Mouse (Mus musculus): Measurements from ENCODE around the gene Zfp341.
A peak's percentile ranks its signal among the peaks of the same experiment; 100 is the strongest.

Zfp341 gene

DNA sequence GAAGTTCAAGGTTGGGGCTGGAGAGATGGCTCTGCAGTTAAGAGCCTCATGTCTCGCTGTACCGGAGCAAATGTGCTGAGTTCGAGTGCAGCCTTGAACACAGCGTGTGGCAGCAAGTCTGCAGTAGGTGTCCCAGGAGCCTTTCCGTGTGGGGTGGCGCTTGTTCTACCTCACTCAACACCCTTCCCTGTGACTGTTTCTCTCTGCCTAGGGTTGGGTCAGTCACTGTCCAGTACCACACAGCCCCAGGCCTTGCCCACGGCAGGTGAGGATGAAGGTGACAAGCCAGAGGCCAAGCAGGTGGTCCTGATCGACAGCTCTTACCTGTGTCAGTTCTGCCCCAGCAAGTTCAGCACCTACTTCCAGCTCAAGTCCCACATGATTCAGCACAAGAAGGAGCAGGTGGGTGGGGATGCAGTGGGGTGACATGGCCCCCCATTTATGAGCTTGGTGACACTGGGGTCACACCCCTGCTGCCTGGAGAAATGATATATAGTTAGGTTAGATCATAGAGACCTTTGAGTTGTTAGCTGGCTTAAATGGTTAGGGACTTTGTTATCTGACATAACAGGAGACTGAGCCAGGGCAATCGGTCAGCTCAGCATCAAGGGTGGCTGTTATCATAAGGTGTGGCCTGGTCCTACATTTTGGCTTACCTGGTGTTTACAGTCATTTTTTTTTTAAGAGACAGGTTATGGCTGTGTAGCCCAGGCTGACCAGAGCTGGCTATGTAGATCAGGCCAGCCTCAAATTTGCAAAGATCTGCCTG lies 21.0 kb downstream of the Zfp341 start:
- no peak for DNase-seq (ENCODE audit: low spot score)

GRCm38 (mm10) chr2:154635826-154636225 lies 22.7 kb downstream of the Zfp341 start:
- no peak for DNase-seq (ENCODE audit: low spot score)

GRCm38 (mm10) chr2:154638521-154638920 lies 25.4 kb downstream of the Zfp341 start:
- DNase-seq (ENCODE audit: low spot score): no peak

- DNase-seq (ENCODE audit: low spot score): no peak
These were observed 26.0 kb downstream of the Zfp341 start for GRCm38 (mm10) chr2:154639115-154639514.

- no peak for DNase-seq (ENCODE audit: low spot score)
These were observed 28.1 kb downstream of the Zfp341 start for GRCm38 (mm10) chr2:154641176-154641575.

DNA sequence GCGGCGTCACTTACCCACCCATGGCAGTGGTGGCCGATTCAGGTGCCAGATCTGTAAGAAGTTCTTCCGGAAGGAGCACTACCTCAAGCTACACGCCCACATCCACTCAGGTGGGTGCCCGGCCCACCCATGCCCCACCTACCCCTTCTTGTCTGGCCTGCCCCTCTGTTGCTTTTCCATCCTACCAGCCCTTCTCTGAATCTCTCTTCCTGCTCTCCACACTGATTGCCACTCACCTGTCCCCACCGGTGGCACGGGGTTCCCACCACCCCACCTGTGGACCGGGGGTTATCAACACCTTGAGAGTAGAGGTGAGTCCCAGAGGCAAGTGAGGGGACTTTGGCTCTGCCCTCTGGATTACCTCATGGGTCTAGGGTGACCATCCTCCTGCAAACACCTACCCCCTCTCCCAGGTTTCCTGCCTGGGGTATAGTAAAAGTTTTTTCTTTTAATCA lies 28.9 kb downstream of the Zfp341 start:
- no peak for DNase-seq (ENCODE audit: low spot score)

GRCm38 (mm10) chr2:154642712-154643385 lies 29.8 kb downstream of the Zfp341 start:
- DNase-seq (ENCODE audit: low spot score): no peak

DNA sequence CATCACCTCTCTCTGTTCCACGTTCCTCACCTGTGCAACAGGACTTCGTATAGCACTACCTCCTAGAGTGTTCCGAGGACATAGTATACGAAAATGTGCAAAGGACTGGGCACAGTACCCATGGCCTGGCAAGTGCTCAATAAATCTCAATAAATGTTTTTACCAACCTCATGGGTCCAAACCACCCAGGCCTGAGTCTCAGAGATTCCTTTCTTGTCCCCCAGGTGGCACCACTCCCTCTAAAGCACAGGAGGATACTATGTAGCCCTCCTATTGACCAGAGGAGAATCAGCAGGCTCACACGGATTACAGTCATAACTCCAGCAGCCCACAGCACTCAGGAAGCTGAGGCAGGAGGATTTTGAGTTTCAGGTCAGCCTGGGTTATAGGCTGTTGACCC lies 33.5 kb downstream of the Zfp341 start:
- DNase-seq (ENCODE audit: low spot score): peak; percentile 26

DNA sequence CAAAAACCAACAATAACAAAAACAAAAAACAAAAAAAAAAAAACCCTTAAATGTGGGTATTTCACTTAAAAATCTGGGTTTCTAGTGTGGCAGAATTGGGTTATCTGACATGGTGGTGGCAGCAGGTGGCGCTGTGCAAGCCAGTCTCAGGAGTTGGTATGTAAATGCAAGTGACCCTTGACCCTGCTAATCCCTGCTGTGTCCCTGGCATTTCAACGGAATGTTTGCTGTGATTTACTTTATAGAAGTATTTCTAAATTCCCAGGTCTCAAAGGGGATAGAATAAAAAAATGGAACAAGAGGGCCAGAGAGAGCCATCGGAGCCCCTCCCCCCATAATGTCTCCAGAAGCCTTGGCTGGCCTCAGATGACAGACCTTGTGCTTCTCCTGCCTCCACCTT lies 35.0 kb downstream of the Zfp341 start:
- no peak for DNase-seq (ENCODE audit: low spot score)

- DNase-seq (ENCODE audit: low spot score): no peak
These were observed 37.3 kb downstream of the Zfp341 start for GRCm38 (mm10) chr2:154650404-154650803.

DNA sequence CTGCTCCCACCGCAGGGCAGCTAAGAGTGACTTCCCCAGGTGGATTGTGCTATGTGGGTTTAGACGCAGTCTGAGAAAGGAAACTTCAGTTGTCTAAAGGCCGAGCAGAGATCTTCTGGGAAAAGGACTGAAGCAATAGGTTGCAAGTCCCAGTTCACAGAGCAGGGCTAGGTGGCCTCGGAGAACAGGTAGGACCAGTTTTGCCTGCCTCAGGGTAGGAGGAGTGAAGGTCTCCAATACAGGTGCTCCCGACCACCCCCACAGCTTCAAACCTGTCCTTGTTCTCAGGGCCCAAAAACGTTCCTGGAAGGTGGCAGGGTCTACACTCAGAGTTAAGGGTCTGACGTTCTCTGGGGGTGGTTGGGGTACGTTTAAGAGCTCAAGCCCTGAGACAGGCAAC lies 38.3 kb downstream of the Zfp341 start, which contains the start of gene Chmp4b:
Gene Chmp4b, plus strand, starts transcription at position 343 of the 400 bp plus-strand sequence.
- no peak for DNase-seq (ENCODE audit: low spot score)

DNA sequence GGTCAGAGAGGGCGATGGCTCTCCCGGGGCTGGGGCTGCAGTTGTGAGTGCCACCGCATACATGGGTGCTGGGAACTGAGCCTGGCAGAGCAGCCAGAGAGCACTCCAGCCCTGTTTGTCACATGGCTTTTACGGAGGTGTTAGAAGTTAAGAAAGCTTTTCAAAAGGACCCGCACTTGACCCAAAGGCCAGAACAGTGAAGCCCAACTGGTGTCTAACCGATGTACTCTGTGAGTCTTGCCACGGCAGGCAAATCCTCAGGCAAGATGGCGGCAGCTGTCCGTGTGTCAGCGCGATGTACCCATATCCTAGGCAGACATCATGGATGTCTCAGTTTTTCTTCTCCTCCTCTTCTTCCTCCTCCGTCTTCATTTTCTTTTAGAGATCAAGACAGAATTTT lies 41.9 kb downstream of the Zfp341 start:
- no peak for DNase-seq (ENCODE audit: low spot score)

DNA sequence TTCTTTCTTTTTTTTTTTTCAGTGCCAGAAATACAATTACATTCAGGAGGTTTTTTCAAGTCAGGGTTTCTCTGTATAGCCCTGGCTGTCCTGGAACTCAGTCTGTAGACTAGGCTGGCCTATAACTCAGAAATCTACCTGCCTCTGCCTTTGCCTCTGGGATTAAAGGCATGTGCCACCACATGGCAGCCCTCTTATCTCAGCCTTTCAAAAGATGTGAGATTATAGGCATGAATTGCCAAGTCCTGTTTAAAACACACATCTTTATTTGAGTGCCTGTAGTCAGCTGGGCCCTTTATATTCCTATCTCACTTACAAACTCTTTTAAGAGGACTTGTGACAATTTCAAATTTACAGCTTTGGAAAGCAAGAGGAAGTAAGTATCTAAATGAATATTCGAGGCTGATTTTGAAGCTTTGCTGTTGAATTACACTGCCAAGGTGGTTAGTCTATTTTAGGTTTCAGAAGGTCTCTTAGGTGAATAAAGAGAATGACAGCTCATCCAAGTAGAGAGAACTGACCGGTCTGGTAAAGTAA lies 42.8 kb downstream of the Zfp341 start:
- no peak for DNase-seq (ENCODE audit: low spot score)

GRCm38 (mm10) chr2:154656710-154657485 lies 43.8 kb downstream of the Zfp341 start:
- DNase-seq (ENCODE audit: low spot score): peak; percentile 97

DNA sequence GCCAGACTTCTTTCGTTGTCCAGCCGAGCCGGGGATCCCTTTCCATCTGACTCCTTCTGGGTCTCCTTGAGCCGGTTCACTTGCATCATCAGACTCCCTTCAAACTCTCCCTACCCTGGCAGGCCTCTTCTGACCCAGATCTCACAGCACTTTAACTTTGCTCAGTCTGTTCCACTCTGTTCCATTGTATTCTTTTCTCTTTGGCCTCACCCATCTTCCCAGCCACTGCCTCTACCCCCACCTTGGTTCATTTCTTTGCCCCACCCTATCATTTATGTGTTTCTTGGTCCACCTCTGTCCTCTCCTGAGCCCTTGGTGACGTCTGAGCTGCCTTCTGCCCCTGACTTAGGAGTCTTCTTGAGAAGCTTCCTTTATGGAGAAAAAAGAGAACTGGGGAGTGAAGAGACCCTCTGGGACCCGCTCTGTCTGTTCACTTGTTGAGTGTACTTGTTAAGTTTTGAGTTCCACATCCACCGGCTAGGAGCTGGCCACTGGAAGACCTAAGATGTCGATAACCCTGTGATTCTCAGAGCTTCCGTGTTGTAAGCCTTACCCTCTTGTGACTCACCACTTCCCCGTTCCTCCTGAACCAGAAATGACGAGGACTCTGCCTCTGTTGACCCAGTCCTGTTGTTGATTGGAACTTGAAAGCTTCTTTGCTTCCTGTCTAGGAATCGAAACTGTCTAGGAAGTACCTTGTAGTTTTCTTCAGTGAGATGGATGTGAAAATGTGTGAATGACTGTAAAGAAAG lies 44.6 kb downstream of the Zfp341 start:
- DNase-seq (ENCODE audit: low spot score): no peak

DNA sequence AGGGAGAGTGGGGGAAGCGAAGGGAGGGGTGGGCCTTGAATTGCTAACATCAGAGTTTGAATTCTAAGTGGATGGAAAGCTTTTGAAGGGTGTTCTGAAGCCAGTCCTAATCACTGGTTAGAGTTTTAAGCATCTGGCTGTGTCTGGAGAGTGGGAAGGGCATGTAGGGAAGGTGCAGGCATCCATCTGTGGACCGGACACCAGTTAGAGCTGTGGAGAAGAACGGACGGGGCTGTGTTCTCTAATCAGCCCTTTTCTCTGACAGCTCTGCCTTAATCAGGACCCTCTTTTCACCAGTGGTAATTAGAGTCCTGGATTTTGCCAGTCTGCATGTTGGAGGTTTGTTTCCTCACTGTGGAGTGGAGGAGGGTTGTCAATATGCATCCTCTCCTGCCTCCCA lies 46.0 kb downstream of the Zfp341 start:
- DNase-seq (ENCODE audit: low spot score): no peak

DNA sequence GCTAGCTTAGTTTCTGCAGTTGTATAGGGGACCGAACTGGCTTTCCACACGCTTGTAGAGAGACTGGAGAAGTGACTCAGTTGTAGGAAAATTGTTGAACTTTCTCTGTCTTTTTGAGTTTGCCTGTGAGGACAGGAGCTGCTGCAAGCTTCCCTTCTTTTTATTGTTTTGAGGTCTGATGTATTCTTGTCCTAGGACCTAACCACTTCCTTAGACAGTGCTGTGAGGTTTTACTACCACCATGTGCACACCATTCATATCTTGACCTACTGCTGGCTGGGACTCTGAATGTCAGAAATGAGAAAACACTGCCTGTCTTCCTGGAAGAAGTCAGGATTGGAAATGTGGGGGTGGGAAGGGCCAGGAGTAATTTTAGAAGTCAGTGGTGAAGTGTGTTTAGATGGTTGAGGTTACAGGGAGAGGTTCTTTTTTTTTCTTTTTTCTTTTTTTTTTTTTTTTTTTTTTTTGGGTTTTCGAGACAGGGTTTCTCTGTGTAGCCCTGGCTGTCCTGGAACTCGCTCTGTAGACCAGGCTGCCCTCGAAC lies 46.5 kb downstream of the Zfp341 start:
- DNase-seq (ENCODE audit: low spot score): no peak

- DNase-seq (ENCODE audit: low spot score): no peak
These were observed 55.6 kb downstream of the Zfp341 start for GRCm38 (mm10) chr2:154668680-154669079.

GRCm38 (mm10) chr2:154670106-154670505 lies 57.0 kb downstream of the Zfp341 start:
- DNase-seq (ENCODE audit: low spot score): no peak

- no peak for DNase-seq (ENCODE audit: low spot score)
These were observed 57.6 kb downstream of the Zfp341 start for GRCm38 (mm10) chr2:154670741-154671140.

- DNase-seq (ENCODE audit: low spot score): no peak
These were observed 60.9 kb downstream of the Zfp341 start for GRCm38 (mm10) chr2:154674008-154674407.

Data from testis, postnatal 14 days (tissue).